16 mouse cellular contexts compared by ENCODE assay signal in the genomic region with DNA sequence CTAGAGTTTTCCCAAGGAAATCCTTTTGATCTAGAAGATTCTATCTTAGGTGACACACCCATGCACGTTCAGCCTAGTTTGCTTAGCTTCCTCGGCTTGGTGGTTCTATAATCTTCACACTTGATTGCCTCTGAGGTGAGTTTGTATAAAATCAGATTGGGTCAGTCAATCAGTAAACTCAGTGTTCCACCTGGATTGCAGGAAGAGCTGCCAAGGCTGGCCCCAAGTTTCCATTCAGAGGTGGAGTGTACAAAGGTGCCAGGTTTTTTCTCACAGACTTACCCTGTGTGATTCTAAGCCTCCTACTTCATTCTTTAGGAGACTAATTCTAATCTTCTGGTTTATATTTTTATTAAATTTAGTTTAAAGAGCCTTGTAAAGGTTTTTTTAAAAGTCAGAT.
A peak's percentile ranks its signal among the peaks of the same experiment; 100 is the strongest.
DNase-seq lines count a peak whose midpoint lies in the region; ATAC-seq and TF ChIP-seq lines count a peak whose summit lies in the region.
"Had no signal": no experiment of that assay in that cellular context is flagged by ENCODE, and none has a peak within 500 bp of the region (broad histone marks: within the 10 kb centered on the region; RNA-seq: fewer than 3 reads in every experiment).

No protein-coding gene starts in this region.

- H3K9ac ChIP-seq in MEL (ENCODE audit: control insufficient read depth, low read depth, low read length, poor library complexity, severe bottlenecking), result no peak overlapping the region
- H3K9ac ChIP-seq in kidney, embryonic 16.5 days (replicated peaks; ENCODE audit: low read length), result no peak overlapping the region
- H3K9ac ChIP-seq: embryonic facial prominence, embryonic 12.5 days; forebrain, embryonic 15.5 days; heart, embryonic 13.5 days; hindbrain, embryonic 15.5 days had no signal

- 31% methylated on average over 2 of the region's 2 CpGs for WGBS in kidney, adult 2 months
- 48% methylated on average over 2 of the region's 2 CpGs for WGBS in kidney, embryonic 16.5 days

- H3K4me2 ChIP-seq in kidney, embryonic 16.5 days (replicated peaks; ENCODE audit: low read depth, low read length), result no peak overlapping the region
- H3K4me2 ChIP-seq: embryonic facial prominence, embryonic 12.5 days; forebrain, embryonic 15.5 days; heart, embryonic 13.5 days; hindbrain, embryonic 15.5 days had no signal

- DNase-seq in MEL (ENCODE audit: low read depth, low spot score), result no peak
- peak; percentile 82 for DNase-seq in kidney, adult 2 months
- DNase-seq in kidney, postnatal 4 days, result peak; percentile 7 to 21
- DNase-seq in cerebellum, adult 11-12 months, result no peak
- no peak for DNase-seq in lung, postnatal 10 days
- DNase-seq: adrenal gland, adult 8-10 months; cerebellum, adult 11 months; cerebellum, adult 9-10 months; cerebellum, postnatal 25 days; gastrocnemius, postnatal 14 days; heart, postnatal 36 days had no signal

- no peak overlapping the region for H3K4me3 ChIP-seq in MEL (ENCODE audit: control insufficient read depth in 1 of 2, insufficient read depth in 1 of 2, low read depth in 2 of 2, low read length in 2 of 2)
- no peak overlapping the region for H3K4me3 ChIP-seq in kidney, adult 2 months (ENCODE audit: insufficient read depth, low read depth, low read length)
- H3K4me3 ChIP-seq in kidney, embryonic 16.5 days (ENCODE audit: low read length), result no peak overlapping the region
- H3K4me3 ChIP-seq: embryonic facial prominence, embryonic 12.5 days; forebrain, embryonic 15.5 days; heart, embryonic 13.5 days; hindbrain, embryonic 15.5 days had no signal

- no peak for TF ChIP-seq POLR2A in MEL (IDR thresholded peaks at IDR 0.05; ENCODE audit: control insufficient read depth in 1 of 2, insufficient read depth in 1 of 2, low read depth in 1 of 2, low read length in 2 of 2, poor library complexity in 1 of 2)
- TF ChIP-seq POLR2A in kidney, adult 2 months (IDR thresholded peaks at IDR 0.05; ENCODE audit: low read depth, low read length), result no peak

- no peaks in the 10 kb centered on the region for H3K9me3 ChIP-seq in MEL (replicated peaks; ENCODE audit: insufficient read depth, low read length)
- H3K9me3 ChIP-seq in kidney, embryonic 16.5 days (ENCODE audit: low read length), result no peaks in the 10 kb centered on the region
- H3K9me3 ChIP-seq: embryonic facial prominence, embryonic 12.5 days; forebrain, embryonic 15.5 days; heart, embryonic 13.5 days; hindbrain, embryonic 15.5 days had no signal

- H3K27me3 ChIP-seq in MEL (ENCODE audit: control insufficient read depth in 1 of 2, insufficient read depth in 2 of 2, low read length in 2 of 2), result no peaks in the 10 kb centered on the region
- H3K27me3 ChIP-seq in kidney, adult 2 months (replicated peaks; ENCODE audit: control insufficient read depth, insufficient read depth, low read length), result no peaks in the 10 kb centered on the region
- H3K27me3 ChIP-seq in kidney, embryonic 16.5 days (ENCODE audit: insufficient read depth, low read length), result no peaks in the 10 kb centered on the region
- H3K27me3 ChIP-seq: embryonic facial prominence, embryonic 12.5 days; forebrain, embryonic 15.5 days; heart, embryonic 13.5 days; hindbrain, embryonic 15.5 days had no signal

- 0 out of 4 replicates have a peak, but pooled peaks cover 0 to 2% of the 10 kb centered on the region in 2 experiments for H3K4me1 ChIP-seq in MEL (ENCODE audit: control insufficient read depth in 1 of 2, insufficient read depth in 2 of 2, low read length in 2 of 2)
- no peaks in the 10 kb centered on the region; the same call in 1 of the 2 replicates for H3K4me1 ChIP-seq in kidney, adult 2 months (ENCODE audit: control insufficient read depth, insufficient read depth, low read length)
- H3K4me1 ChIP-seq in kidney, embryonic 16.5 days (ENCODE audit: insufficient read depth, low read length), result no peaks in the 10 kb centered on the region
- H3K4me1 ChIP-seq: embryonic facial prominence, embryonic 12.5 days; forebrain, embryonic 15.5 days; heart, embryonic 13.5 days; hindbrain, embryonic 15.5 days had no signal

- no peak for TF ChIP-seq CTCF in MEL (IDR thresholded peaks at IDR 0.05 in 2 of 3, conservative IDR thresholded peaks at IDR 0.05 in 1 of 3; ENCODE audit: control insufficient read depth in 1 of 3, insufficient read depth in 1 of 3, low read depth in 2 of 3, low read length in 3 of 3, poor library complexity in 1 of 3, severe bottlenecking in 1 of 3)
- TF ChIP-seq CTCF in kidney, adult 2 months (conservative IDR thresholded peaks at IDR 0.05; ENCODE audit: insufficient read depth, insufficient read length, low read depth, low read length), result no peak

- no peak for TF ChIP-seq EP300 in MEL (IDR thresholded peaks at IDR 0.05; ENCODE audit: low read depth in 1 of 2, low read length in 2 of 2)

- H3K36me3 ChIP-seq in MEL (ENCODE audit: control insufficient read depth in 1 of 2, insufficient read depth in 2 of 2, low read length in 2 of 2), result peaks cover 0 to 6% of the 10 kb centered on the region in 2 experiments; a peak in 1 of 4 replicates
- H3K36me3 ChIP-seq in kidney, adult 2 months (ENCODE audit: control insufficient read depth, insufficient read depth, low read length), result no peaks in the 10 kb centered on the region
- H3K36me3 ChIP-seq in kidney, embryonic 16.5 days (ENCODE audit: insufficient read depth, low read length), result no peaks in the 10 kb centered on the region
- H3K36me3 ChIP-seq: embryonic facial prominence, embryonic 12.5 days; forebrain, embryonic 15.5 days; heart, embryonic 13.5 days; hindbrain, embryonic 15.5 days had no signal

- TF ChIP-seq RAD21 in MEL (IDR thresholded peaks at IDR 0.05; ENCODE audit: low read depth, low read length), result no peak

- 0 out of 2 replicates have a peak, but pooled peaks have one; percentile 81 for ATAC-seq in kidney, embryonic 16.5 days (ENCODE audit: low FRiP score, low TSS enrichment)
- ATAC-seq: forebrain, embryonic 15.5 days had no signal

- no peaks in the 10 kb centered on the region for H3K79me2 ChIP-seq in MEL (ENCODE audit: control insufficient read depth, insufficient read depth, low read length, poor library complexity)

- no peak overlapping the region for H3K27ac ChIP-seq in MEL (ENCODE audit: control insufficient read depth, low read depth, low read length)
- no peak overlapping the region for H3K27ac ChIP-seq in kidney, adult 2 months (ENCODE audit: insufficient read depth, low read depth, low read length)
- no peak overlapping the region for H3K27ac ChIP-seq in kidney, embryonic 16.5 days (ENCODE audit: low read length)
- H3K27ac ChIP-seq: embryonic facial prominence, embryonic 12.5 days; forebrain, embryonic 15.5 days; heart, embryonic 13.5 days; hindbrain, embryonic 15.5 days had no signal

TF ChIP-seq in MEL, 35 proteins besides CTCF, POLR2A, EP300 and RAD21:
- TF ChIP-seq NELFE (IDR thresholded peaks at IDR 0.05; ENCODE audit: low read depth, low read length) (no peak), TCF12 (IDR thresholded peaks at IDR 0.05; ENCODE audit: low read depth, low read length) (no peak), MXI1 (IDR thresholded peaks at IDR 0.05; ENCODE audit: low read depth, low read length) (no peak), ETS1 (IDR thresholded peaks at IDR 0.05; ENCODE audit: low read depth, low read length) (no peak), GATA1 (IDR thresholded peaks at IDR 0.05; ENCODE audit: low read depth, low read length) (0 out of 2 replicates have a peak, but pooled peaks have one; percentile 9)
TF ChIP-seq in MEL: peak in this region for 1.

Comparison
In these comparisons a context has a peak if more than half of its experiments do, and no peak if none do; other contexts are left out.
1. DNase-seq: peak in kidney, adult 2 months (single experiment) and kidney, postnatal 4 days (2 of 2); none in MEL (single experiment), cerebellum, adult 11-12 months (single experiment) and lung, postnatal 10 days (single experiment).